Mouse (Mus musculus) ES-E14 (cell line): Measurements from ENCODE around the gene Lmcd1.

Experiments
- CHD2 ChIP-seq: IDR thresholded peaks from 2 replicates; pipeline ENCODE4 v1.6.1; 2014; ENCODE audit warnings: mild to moderate bottlenecking, low read depth, low read length, inconsistent platforms
- HCFC1 ChIP-seq: IDR thresholded peaks from 2 replicates; pipeline ENCODE4 v1.6.1; 2012; ENCODE audit warnings: low read length, inconsistent platforms, borderline replicate concordance; ENCODE audit not compliant: insufficient read depth
- ZC3H11A ChIP-seq: IDR thresholded peaks from 2 replicates; pipeline ENCODE4 v1.6.1; 2012; ENCODE audit warnings: low read depth, mild to moderate bottlenecking, inconsistent platforms, low read length, borderline replicate concordance
- ZNF384 ChIP-seq: IDR thresholded peaks from 2 replicates; pipeline ENCODE4 v1.6.1; 2012; ENCODE audit warnings: low read depth, low read length, inconsistent platforms

DNA sequence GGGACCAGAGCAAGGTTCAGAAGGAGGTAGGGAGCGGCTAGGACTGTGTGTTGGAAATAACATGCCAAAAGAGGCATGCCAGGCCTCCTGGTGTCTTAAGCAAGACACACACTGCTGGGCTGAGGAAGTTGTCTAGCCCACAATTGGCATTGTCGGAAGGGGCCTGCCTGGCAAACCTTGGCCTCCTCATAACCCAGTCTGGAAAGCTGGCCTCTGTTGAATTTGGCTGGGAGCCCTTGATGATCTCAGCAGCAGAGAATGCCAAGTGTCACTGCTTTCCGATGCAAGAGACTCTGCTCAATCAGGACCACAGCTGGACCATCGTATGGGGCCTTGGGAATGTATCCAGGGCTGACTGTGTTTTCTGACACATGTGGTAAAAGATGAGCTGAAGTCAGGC lies 27.9 kb upstream of the Lmcd1 start:
- no peak for TF ChIP-seq ZNF384
- no peak for TF ChIP-seq ZC3H11A
- no peak for TF ChIP-seq HCFC1
- no peak for TF ChIP-seq CHD2
